Mouse (Mus musculus) embryonic fibroblast, embryonic 13.5 days (primary cell): ENCODE data around the gene Usp22.

Source experiments
- CTCF ChIP-seq: IDR thresholded peaks from 2 replicates; pipeline ENCODE4 v1.5.1; 2011; ENCODE audit warnings: mild to moderate bottlenecking, control low read depth, low read length, moderate library complexity, borderline replicate concordance; ENCODE audit not compliant: insufficient read depth
- POLR2A ChIP-seq: IDR thresholded peaks from 2 replicates; pipeline ENCODE4 v1.6.1; 2011; ENCODE audit warnings: low read depth, mild to moderate bottlenecking, control low read depth, low read length, moderate library complexity

DNA sequence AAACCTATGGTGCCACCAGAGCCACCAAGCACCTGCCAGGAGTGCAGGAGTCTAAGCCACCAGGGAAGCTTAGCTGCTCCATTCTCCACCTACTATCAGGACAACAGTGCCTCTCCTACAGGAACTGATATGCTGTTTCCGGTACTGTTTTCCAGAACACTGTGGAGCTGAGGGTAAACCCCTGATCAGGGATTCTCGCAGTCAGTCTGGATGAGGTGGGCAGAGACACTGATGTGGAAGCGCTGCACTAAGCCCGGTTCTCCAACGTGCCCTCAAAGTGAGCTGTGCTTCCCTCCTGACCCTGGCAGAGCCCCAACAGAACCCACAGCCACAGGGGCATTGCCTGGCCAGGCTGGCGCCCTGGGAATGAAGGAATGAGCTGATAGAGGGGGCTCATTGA lies 10.5 kb downstream of the Usp22 start:
- TF ChIP-seq POLR2A: no peak
- TF ChIP-seq CTCF: no peak
